8 mouse cellular contexts compared by ENCODE assay signal in genomic region chr2:156142820-156143219, GRCm38 (mm10). TPM values are rescaled to one million over a fixed set of nuclear protein-coding genes. Genes with fewer than 3 reads are reported as not detected.
DNase-seq lines count a peak whose midpoint lies in the region; ATAC-seq and TF ChIP-seq lines count a peak whose summit lies in the region.

No protein-coding gene starts in this region.

- H3K36me3 ChIP-seq in embryonic facial prominence, embryonic 11.5 days (replicated peaks; ENCODE audit: control insufficient read depth, insufficient read depth, low read depth, low read length), result no peaks in the 10 kb centered on the region
- peaks cover 6% of the 10 kb centered on the region; the same call in 1 of the 2 replicates for H3K36me3 ChIP-seq in intestine, embryonic 16.5 days (ENCODE audit: control insufficient read depth, insufficient read depth, low read length)
- peaks cover 15% of the 10 kb centered on the region for H3K36me3 ChIP-seq in neural tube, embryonic 13.5 days

- 88% methylated on average over 2 of the region's 2 CpGs for WGBS in embryonic facial prominence, embryonic 11.5 days
- 80% methylated on average over 2 of the region's 2 CpGs for WGBS in intestine, embryonic 16.5 days
- WGBS in neural tube, embryonic 13.5 days, result 81% methylated on average over 2 of the region's 2 CpGs

- TF ChIP-seq CTCF in layer of hippocampus, adult 2 months (conservative IDR thresholded peaks at IDR 0.05), result peak; percentile 60

- no peak for ATAC-seq in embryonic facial prominence, embryonic 11.5 days (replicated peaks; ENCODE audit: insufficient number of reproducible peaks, low FRiP score, low TSS enrichment, low read depth)
- no peak for ATAC-seq in intestine, embryonic 16.5 days
- ATAC-seq in neural tube, embryonic 13.5 days (ENCODE audit: low read depth), result no peak
- ATAC-seq in activated CD4-positive, CD25-positive, alpha-beta regulatory T cell, adult 4 months, result no peak

- H3K4me2 ChIP-seq in embryonic facial prominence, embryonic 11.5 days (ENCODE audit: low read depth, low read length), result no peak overlapping the region
- peak overlapping the region; percentile 70 for H3K4me2 ChIP-seq in intestine, embryonic 16.5 days (ENCODE audit: low read depth, low read length)
- peak overlapping the region; percentile 68 for H3K4me2 ChIP-seq in neural tube, embryonic 13.5 days

- H3K27ac ChIP-seq in layer of hippocampus, adult 2 months, result no peak overlapping the region; the same call in 1 of the 2 replicates
- no peak overlapping the region for H3K27ac ChIP-seq in embryonic facial prominence, embryonic 11.5 days (replicated peaks; ENCODE audit: low read depth, low read length)
- no peak overlapping the region for H3K27ac ChIP-seq in intestine, embryonic 16.5 days (ENCODE audit: low read length)
- H3K27ac ChIP-seq in neural tube, embryonic 13.5 days (replicated peaks), result peak overlapping the region; percentile 96; the same call in 1 of the 2 replicates

- no peaks in the 10 kb centered on the region for H3K4me1 ChIP-seq in embryonic facial prominence, embryonic 11.5 days (ENCODE audit: control insufficient read depth, insufficient read depth, low read length)
- peaks cover 5% of the 10 kb centered on the region; the same call in 1 of the 2 replicates for H3K4me1 ChIP-seq in intestine, embryonic 16.5 days (ENCODE audit: control insufficient read depth, insufficient read depth, low read length)
- peaks cover 27% of the 10 kb centered on the region for H3K4me1 ChIP-seq in neural tube, embryonic 13.5 days (replicated peaks)

- no peaks in the 10 kb centered on the region for H3K27me3 ChIP-seq in embryonic facial prominence, embryonic 11.5 days (ENCODE audit: control insufficient read depth, insufficient read depth, low read length)
- H3K27me3 ChIP-seq in intestine, embryonic 16.5 days (replicated peaks; ENCODE audit: control insufficient read depth, insufficient read depth, low read length), result no peaks in the 10 kb centered on the region
- no peaks in the 10 kb centered on the region for H3K27me3 ChIP-seq in neural tube, embryonic 13.5 days

- DNase-seq in layer of hippocampus, adult 2 months (ENCODE audit: low spot score in 2 of 2), result no peak
- DNase-seq in layer of hippocampus, adult 9-11 months, result no peak
- no peak for DNase-seq in embryonic facial prominence, embryonic 11.5 days (ENCODE audit: low spot score)
- no peak for DNase-seq in urinary bladder, postnatal 25 days (ENCODE audit: low spot score)
- DNase-seq in right cerebral cortex, postnatal 25 days, result no peak

- no peaks in the 10 kb centered on the region for H3K9me3 ChIP-seq in embryonic facial prominence, embryonic 11.5 days (replicated peaks; ENCODE audit: control insufficient read depth, low read length)
- no peaks in the 10 kb centered on the region for H3K9me3 ChIP-seq in intestine, embryonic 16.5 days (ENCODE audit: control insufficient read depth, low read length)
- H3K9me3 ChIP-seq in neural tube, embryonic 13.5 days, result no peaks in the 10 kb centered on the region

- H3K9ac ChIP-seq in embryonic facial prominence, embryonic 11.5 days (replicated peaks; ENCODE audit: low read length), result no peak overlapping the region
- H3K9ac ChIP-seq in intestine, embryonic 16.5 days (ENCODE audit: low read depth, low read length), result peak overlapping the region; percentile 94
- H3K9ac ChIP-seq in neural tube, embryonic 13.5 days, result peak overlapping the region; percentile 89

- H3K4me3 ChIP-seq in layer of hippocampus, adult 2 months, result peak overlapping the region; percentile 95
- peak overlapping the region; percentile 77; the same call in 1 of the 2 replicates for H3K4me3 ChIP-seq in embryonic facial prominence, embryonic 11.5 days (ENCODE audit: low read depth, low read length)
- peak overlapping the region; percentile 89; the same call in 1 of the 2 replicates for H3K4me3 ChIP-seq in intestine, embryonic 16.5 days (ENCODE audit: low read length)
- H3K4me3 ChIP-seq in neural tube, embryonic 13.5 days, result peak overlapping the region; percentile 89

RNA-seq across cellular contexts. Expression of gene Romo1, which starts 1.0 kb away (rescaled TPM):
- total RNA-seq in layer of hippocampus, adult 2 months (2021), result 100 to 1,000 TPM; 149 to 160 TPM
- 356 and 375 TPM in 2 replicates for polyA plus RNA-seq in embryonic facial prominence, embryonic 11.5 days (2014; fragmentation: Nextera tagmentation; extraction: Ambion mirVana)
- polyA plus RNA-seq in intestine, embryonic 16.5 days (2015; fragmentation: Nextera tagmentation; extraction: Ambion mirVana), result 358 and 367 TPM in 2 replicates
- polyA plus RNA-seq in neural tube, embryonic 13.5 days (2015; fragmentation: Nextera tagmentation; extraction: Ambion mirVana), result 373 and 399 TPM in 2 replicates
- 100 to 1,000 TPM; 150 to 165 TPM for polyA plus RNA-seq in activated CD4-positive, CD25-positive, alpha-beta regulatory T cell, adult 4 months (2017; shearing (Covaris generic))

RNA-seq across cellular contexts. Expression of gene Nfs1, which starts 1.2 kb away (rescaled TPM):
- 10 to 100 TPM; 41.6 to 45.2 TPM for total RNA-seq in layer of hippocampus, adult 2 months (2021)
- 33.5 and 34.0 TPM in 2 replicates for polyA plus RNA-seq in embryonic facial prominence, embryonic 11.5 days (2014; fragmentation: Nextera tagmentation; extraction: Ambion mirVana)
- polyA plus RNA-seq in intestine, embryonic 16.5 days (2015; fragmentation: Nextera tagmentation; extraction: Ambion mirVana), result 69.0 and 69.2 TPM in 2 replicates
- 31.2 and 31.8 TPM in 2 replicates for polyA plus RNA-seq in neural tube, embryonic 13.5 days (2015; fragmentation: Nextera tagmentation; extraction: Ambion mirVana)
- 10 to 100 TPM; 40.6 to 45.9 TPM for polyA plus RNA-seq in activated CD4-positive, CD25-positive, alpha-beta regulatory T cell, adult 4 months (2017; shearing (Covaris generic))

RNA-seq across cellular contexts. Expression of gene Gm28036, which starts 15.9 kb away (rescaled TPM):
- total RNA-seq in layer of hippocampus, adult 2 months (2021), result 10 to 100 TPM; 18.5 to 24.6 TPM
- polyA plus RNA-seq in embryonic facial prominence, embryonic 11.5 days (2014; fragmentation: Nextera tagmentation; extraction: Ambion mirVana), result 20.1 and 23.8 TPM in 2 replicates
- 13.5 and 14.1 TPM in 2 replicates for polyA plus RNA-seq in intestine, embryonic 16.5 days (2015; fragmentation: Nextera tagmentation; extraction: Ambion mirVana)
- polyA plus RNA-seq in neural tube, embryonic 13.5 days (2015; fragmentation: Nextera tagmentation; extraction: Ambion mirVana), result 21.4 and 26.1 TPM in 2 replicates
- 1 to 10 TPM; 6.0 to 8.8 TPM for polyA plus RNA-seq in activated CD4-positive, CD25-positive, alpha-beta regulatory T cell, adult 4 months (2017; shearing (Covaris generic))

RNA-seq across cellular contexts. Expression of gene Rbm12, which starts 31.0 kb away (rescaled TPM):
- total RNA-seq in layer of hippocampus, adult 2 months (2021), result 10 to 100 TPM; 26.9 to 36.3 TPM
- polyA plus RNA-seq in embryonic facial prominence, embryonic 11.5 days (2014; fragmentation: Nextera tagmentation; extraction: Ambion mirVana), result 47.3 and 48.7 TPM in 2 replicates
- polyA plus RNA-seq in intestine, embryonic 16.5 days (2015; fragmentation: Nextera tagmentation; extraction: Ambion mirVana), result 16.5 and 19.3 TPM in 2 replicates
- 27.7 and 27.8 TPM in 2 replicates for polyA plus RNA-seq in neural tube, embryonic 13.5 days (2015; fragmentation: Nextera tagmentation; extraction: Ambion mirVana)
- 10 to 100 TPM; 16.2 to 18.7 TPM for polyA plus RNA-seq in activated CD4-positive, CD25-positive, alpha-beta regulatory T cell, adult 4 months (2017; shearing (Covaris generic))

RNA-seq across cellular contexts. Expression of gene Cpne1, which starts 31.1 kb away (rescaled TPM):
- 10 to 100 TPM; 26.9 to 27.3 TPM for total RNA-seq in layer of hippocampus, adult 2 months (2021)
- 51.3 and 55.4 TPM in 2 replicates for polyA plus RNA-seq in embryonic facial prominence, embryonic 11.5 days (2014; fragmentation: Nextera tagmentation; extraction: Ambion mirVana)
- polyA plus RNA-seq in intestine, embryonic 16.5 days (2015; fragmentation: Nextera tagmentation; extraction: Ambion mirVana), result 35.8 and 41.5 TPM in 2 replicates
- 33.4 and 34.0 TPM in 2 replicates for polyA plus RNA-seq in neural tube, embryonic 13.5 days (2015; fragmentation: Nextera tagmentation; extraction: Ambion mirVana)
- 10 to 100 TPM; 46.1 to 54.1 TPM for polyA plus RNA-seq in activated CD4-positive, CD25-positive, alpha-beta regulatory T cell, adult 4 months (2017; shearing (Covaris generic))
